8 mouse cellular contexts compared by ENCODE assay signal in genomic region chr3:141465104-141465705, GRCm38 (mm10). TPM values are rescaled to one million over a fixed set of nuclear protein-coding genes. Genes with fewer than 3 reads are reported as not detected.
DNase-seq lines count a peak whose midpoint lies in the region; ATAC-seq and TF ChIP-seq lines count a peak whose summit lies in the region.

Unc5c (plus strand) TSS chr3:141465216.

- H3K4me2 ChIP-seq in forebrain, embryonic 11.5 days (ENCODE audit: low read depth, low read length, severe bottlenecking) = peak within 1 kb of the TSS; percentile 98
- peak within 1 kb of the TSS; percentile 91 for H3K4me2 ChIP-seq in heart, embryonic 16.5 days (ENCODE audit: low read depth, low read length)
- peak within 1 kb of the TSS; percentile 42 for H3K4me2 ChIP-seq in liver, embryonic 14.5 days (ENCODE audit: low read depth)
- peak within 1 kb of the TSS; percentile 89 for H3K4me2 ChIP-seq in neural tube, embryonic 11.5 days (ENCODE audit: low read depth)

- peaks cover 5% of the 10 kb centered on the region for H3K9me3 ChIP-seq in G1E (replicated peaks)
- no peaks in the 10 kb centered on the region for H3K9me3 ChIP-seq in forebrain, embryonic 11.5 days (ENCODE audit: control insufficient read depth, low read length)
- H3K9me3 ChIP-seq in heart, embryonic 16.5 days (replicated peaks; ENCODE audit: control insufficient read depth, low read length) = no peaks in the 10 kb centered on the region
- no peaks in the 10 kb centered on the region for H3K9me3 ChIP-seq in liver, embryonic 14.5 days (ENCODE audit: control insufficient read depth, low read length)
- H3K9me3 ChIP-seq in neural tube, embryonic 11.5 days (ENCODE audit: control insufficient read depth, low read length) = no peaks in the 10 kb centered on the region

- ATAC-seq in G1E (ENCODE audit: extremely low read depth, insufficient number of reproducible peaks, low FRiP score, poor library complexity, severe bottlenecking) = no peak
- ATAC-seq in cerebellum, adult (ENCODE audit: insufficient number of reproducible peaks, low FRiP score, low TSS enrichment) = peak; percentile 83
- ATAC-seq in forebrain, embryonic 11.5 days (replicated peaks; ENCODE audit: low FRiP score) = peak; percentile 86
- ATAC-seq in heart, embryonic 16.5 days (replicated peaks; ENCODE audit: extremely low read depth, insufficient read depth, low FRiP score) = peak; percentile 83
- peak; percentile 41; the same call in 1 of the 2 replicates for ATAC-seq in liver, embryonic 14.5 days (ENCODE audit: insufficient read depth)
- peak; percentile 84 for ATAC-seq in neural tube, embryonic 11.5 days (ENCODE audit: insufficient read depth, low FRiP score, low TSS enrichment)

- DNase-seq in G1E (ENCODE audit: low spot score) = no peak
- peak; percentile 84 for DNase-seq in forebrain, embryonic 11.5 days (ENCODE audit: low spot score)
- peak; percentile 86 for DNase-seq in kidney, postnatal 14 days
- DNase-seq in liver, embryonic 14.5 days (ENCODE audit: low read depth in 3 of 3, low spot score in 3 of 3) = no peak
- peak; percentile 86 for DNase-seq in neural tube, embryonic 11.5 days (ENCODE audit: low spot score)
- peak; percentile 72 for DNase-seq in urinary bladder, postnatal 14 days (ENCODE audit: low spot score)

- H3K4me3 ChIP-seq in G1E (ENCODE audit: low read depth, low read length) = peak within 1 kb of the TSS; percentile 7; the same call in 1 of the 2 replicates
- H3K4me3 ChIP-seq in forebrain, embryonic 11.5 days (ENCODE audit: low read depth, low read length) = peak within 1 kb of the TSS; percentile 70
- peak within 1 kb of the TSS; percentile 68 for H3K4me3 ChIP-seq in heart, embryonic 16.5 days (ENCODE audit: low read length)
- peak within 1 kb of the TSS; percentile 29 to 41 for H3K4me3 ChIP-seq in liver, embryonic 14.5 days (ENCODE audit: insufficient read depth in 1 of 2, low read depth in 2 of 2, low read length in 2 of 2)
- H3K4me3 ChIP-seq in neural tube, embryonic 11.5 days (ENCODE audit: low read depth, low read length) = peak within 1 kb of the TSS; percentile 74

- TF ChIP-seq CTCF in G1E (IDR thresholded peaks at IDR 0.05; ENCODE audit: low read depth, low read length) = no peak
- TF ChIP-seq CTCF in liver, embryonic 14.5 days (IDR thresholded peaks at IDR 0.05; ENCODE audit: low read depth) = no peak

- peak within 1 kb of the TSS; percentile 64 for H3K27ac ChIP-seq in forebrain, embryonic 11.5 days (ENCODE audit: low read depth, low read length)
- H3K27ac ChIP-seq in heart, embryonic 16.5 days (ENCODE audit: low read length) = peak within 1 kb of the TSS; percentile 49
- H3K27ac ChIP-seq in liver, embryonic 14.5 days = no peak within 1 kb of the TSS
- peak within 1 kb of the TSS; percentile 85 for H3K27ac ChIP-seq in neural tube, embryonic 11.5 days (ENCODE audit: low read depth, low read length)

- H3K27me3 ChIP-seq in G1E (ENCODE audit: insufficient read depth, low read length) = peaks cover 16% of the 10 kb centered on the region; the same call in 1 of the 2 replicates
- H3K27me3 ChIP-seq in forebrain, embryonic 11.5 days (ENCODE audit: control insufficient read depth, insufficient read depth, low read length) = peaks cover 30% of the 10 kb centered on the region
- H3K27me3 ChIP-seq in heart, embryonic 16.5 days (ENCODE audit: control insufficient read depth, insufficient read depth, low read length) = peaks cover 22% of the 10 kb centered on the region
- peaks cover 25% of the 10 kb centered on the region for H3K27me3 ChIP-seq in liver, embryonic 14.5 days (ENCODE audit: control insufficient read depth, insufficient read depth, low read length)
- peaks cover 13% of the 10 kb centered on the region for H3K27me3 ChIP-seq in neural tube, embryonic 11.5 days (ENCODE audit: control insufficient read depth, insufficient read depth, low read length)

- H3K36me3 ChIP-seq in G1E (replicated peaks) = no peaks in the 10 kb centered on the region
- H3K36me3 ChIP-seq in forebrain, embryonic 11.5 days (ENCODE audit: control insufficient read depth, insufficient read depth, low read length) = no peaks in the 10 kb centered on the region
- H3K36me3 ChIP-seq in heart, embryonic 16.5 days (ENCODE audit: control insufficient read depth, insufficient read depth) = no peaks in the 10 kb centered on the region
- H3K36me3 ChIP-seq in liver, embryonic 14.5 days (replicated peaks; ENCODE audit: control insufficient read depth, insufficient read depth, low read depth) = no peaks in the 10 kb centered on the region
- no peaks in the 10 kb centered on the region for H3K36me3 ChIP-seq in neural tube, embryonic 11.5 days (ENCODE audit: control insufficient read depth, insufficient read depth, low read length)

- peak within 1 kb of the TSS; percentile 74 for H3K9ac ChIP-seq in forebrain, embryonic 11.5 days (ENCODE audit: low read length)
- H3K9ac ChIP-seq in heart, embryonic 16.5 days (ENCODE audit: low read length) = peak within 1 kb of the TSS; percentile 55
- no peak within 1 kb of the TSS for H3K9ac ChIP-seq in liver, embryonic 14.5 days (replicated peaks)
- peak within 1 kb of the TSS; percentile 69 for H3K9ac ChIP-seq in neural tube, embryonic 11.5 days (ENCODE audit: low read length)

- no peak for TF ChIP-seq EP300 in liver, embryonic 14.5 days (IDR thresholded peaks at IDR 0.05; ENCODE audit: low read depth)

- H3K4me1 ChIP-seq in G1E (ENCODE audit: insufficient read depth, low read depth, low read length) = no peaks in the 10 kb centered on the region
- no peaks in the 10 kb centered on the region; the same call in 1 of the 2 replicates for H3K4me1 ChIP-seq in forebrain, embryonic 11.5 days (replicated peaks; ENCODE audit: control insufficient read depth, insufficient read depth, low read length)
- peaks cover 10% of the 10 kb centered on the region for H3K4me1 ChIP-seq in heart, embryonic 16.5 days (ENCODE audit: control insufficient read depth, insufficient read depth, low read length)
- no peaks in the 10 kb centered on the region for H3K4me1 ChIP-seq in liver, embryonic 14.5 days (replicated peaks; ENCODE audit: control insufficient read depth in 2 of 2, insufficient read depth in 2 of 2, low read length in 1 of 2)
- H3K4me1 ChIP-seq in neural tube, embryonic 11.5 days (ENCODE audit: control insufficient read depth, insufficient read depth, low read length) = peaks cover 6% of the 10 kb centered on the region

- WGBS in forebrain, embryonic 11.5 days = under 1% methylated on average over 48 of the region's 61 CpGs
- WGBS in heart, embryonic 16.5 days = under 1% methylated on average over 57 of the region's 61 CpGs
- WGBS in liver, embryonic 14.5 days (ENCODE audit: insufficient replicate concordance) = 1% methylated on average over 47 of the region's 61 CpGs
- under 1% methylated on average over 42 of the region's 61 CpGs for WGBS in neural tube, embryonic 11.5 days

RNA-seq across cellular contexts. Expression of gene Unc5c, which starts in this region (rescaled TPM):
- total RNA-seq in G1E (2014; fragmentation: Nextera tagmentation) (not detected in 2 replicates), G1E (2017) (0.12 and 0.33 TPM in 2 replicates)
- not detected in 2 replicates for polyA plus RNA-seq in G1E (2012)
- 5.3 and 5.9 TPM in 2 replicates for polyA plus RNA-seq in forebrain, embryonic 11.5 days (2014; fragmentation: Nextera tagmentation; extraction: Ambion mirVana)
- 1.7 TPM in 2 replicates for polyA plus RNA-seq in heart, embryonic 16.5 days (2015; fragmentation: Nextera tagmentation; extraction: Ambion mirVana)
- polyA plus RNA-seq in liver, embryonic 14.5 days (2012; rRNA removed) = 0.09 and 0.18 TPM in 2 replicates
- polyA plus RNA-seq in liver, embryonic 14.5 days (2014; fragmentation: Nextera tagmentation; extraction: Ambion mirVana) = 0.20 and 0.25 TPM in 2 replicates
- polyA plus RNA-seq in neural tube, embryonic 11.5 days (2014; fragmentation: Nextera tagmentation; extraction: Ambion mirVana) = 15.1 and 17.5 TPM in 2 replicates

Comparison
In these comparisons a context has a peak if more than half of its experiments do, and no peak if none do; other contexts are left out.
1. Peak in ATAC-seq, H3K4me3 ChIP-seq and H3K4me2 ChIP-seq in liver, embryonic 14.5 days; RNA of the gene not detected or under 1 TPM.
2. DNase-seq: peak in forebrain, embryonic 11.5 days (single experiment), kidney, postnatal 14 days (single experiment), neural tube, embryonic 11.5 days (single experiment) and urinary bladder, postnatal 14 days (single experiment); none in G1E (single experiment) and liver, embryonic 14.5 days (0 of 3).
3. H3K4me3 ChIP-seq: peak in every context shown above with its lines; median percentile 74 in neural tube, embryonic 11.5 days; 70 in forebrain, embryonic 11.5 days; 68 in heart, embryonic 16.5 days; 35 in liver, embryonic 14.5 days; 7 in G1E.
4. H3K4me2 ChIP-seq: peak in every context shown above with its lines; median percentile 98 in forebrain, embryonic 11.5 days; 91 in heart, embryonic 16.5 days; 89 in neural tube, embryonic 11.5 days; 42 in liver, embryonic 14.5 days.